Mouse (Mus musculus) heart, postnatal 4 days (tissue): Measurements from ENCODE around the gene Plch2. TPM values are rescaled to one million over a fixed set of nuclear protein-coding genes. Genes with fewer than 3 reads are reported as not detected.
A peak's percentile ranks its signal among the peaks of the same experiment; 100 is the strongest.
"Not testable (repeated sequence)": the region's sequence is repeated elsewhere in the genome, so short reads cannot be mapped to it uniquely, and the experiment has no call there.

Source experiments
- DNase-seq: peaks from one replicate; pipeline ENCODE4 v3.0.0; 2021
- total RNA-seq, 2 experiments: library from RNA; stranded (reverse); gene quantifications; 2 replicates each; pipeline ENCODE4 v1.2.3; 2021

Gene Plch2
- total RNA-seq = not detected

- DNase-seq = no peak
Observed at GRCm38 (mm10) chr4:155056724-155057123, at the start of gene Plch2. Gene Plch2, minus strand, starts transcription at chr4:155056784.

- DNase-seq = peak; percentile 4
Observed at GRCm38 (mm10) chr4:155098572-155098971, 42.0 kb upstream of the Plch2 start.

GRCm38 (mm10) chr4:155097452-155097851 is 40.9 kb upstream of the Plch2 start:
- DNase-seq = no peak

GRCm38 (mm10) chr4:155095967-155096366 is 39.4 kb upstream of the Plch2 start:
- DNase-seq = no peak

GRCm38 (mm10) chr4:155095238-155095900 is 38.8 kb upstream of the Plch2 start:
- DNase-seq = peak; percentile 91

GRCm38 (mm10) chr4:155094565-155094964 is 38.0 kb upstream of the Plch2 start:
- DNase-seq = peak; percentile 64

- no peak for DNase-seq
Observed at GRCm38 (mm10) chr4:155093431-155094149, 37.0 kb upstream of the Plch2 start.

GRCm38 (mm10) chr4:155092718-155093430 is 36.3 kb upstream of the Plch2 start:
- no peak for DNase-seq

- no peak for DNase-seq
Observed at GRCm38 (mm10) chr4:155090688-155091449, 34.3 kb upstream of the Plch2 start.

- DNase-seq = no peak
Observed at GRCm38 (mm10) chr4:155090147-155090546, 33.6 kb upstream of the Plch2 start.

- DNase-seq = no peak
Observed at GRCm38 (mm10) chr4:155089241-155089640, 32.7 kb upstream of the Plch2 start.

GRCm38 (mm10) chr4:155086108-155087024 is 29.8 kb upstream of the Plch2 start, which contains the start of the genes Rer1 and Morn1:
Gene Rer1, minus strand, starts transcription at chr4:155086382.
Gene Morn1, plus strand, starts transcription at chr4:155086577.
- DNase-seq = peak; percentile 100

GRCm38 (mm10) chr4:155085206-155086107 is 28.9 kb upstream of the Plch2 start:
- DNase-seq = no peak

- no peak for DNase-seq
Observed at GRCm38 (mm10) chr4:155084351-155084750, 27.8 kb upstream of the Plch2 start.

GRCm38 (mm10) chr4:155083553-155083952 is 27.0 kb upstream of the Plch2 start:
- no peak for DNase-seq

GRCm38 (mm10) chr4:155079666-155080065 is 23.1 kb upstream of the Plch2 start:
- DNase-seq = no peak

GRCm38 (mm10) chr4:155078808-155079207 is 22.2 kb upstream of the Plch2 start:
- not testable (repeated sequence) for DNase-seq

GRCm38 (mm10) chr4:155076677-155077076 is 20.1 kb upstream of the Plch2 start:
- no peak for DNase-seq

- DNase-seq = no peak
Observed at GRCm38 (mm10) chr4:155075813-155076212, 19.2 kb upstream of the Plch2 start.

GRCm38 (mm10) chr4:155075137-155075536 is 18.6 kb upstream of the Plch2 start:
- DNase-seq = no peak
